Mouse (Mus musculus): Measurements from ENCODE around the gene Srrm4.

DNA sequence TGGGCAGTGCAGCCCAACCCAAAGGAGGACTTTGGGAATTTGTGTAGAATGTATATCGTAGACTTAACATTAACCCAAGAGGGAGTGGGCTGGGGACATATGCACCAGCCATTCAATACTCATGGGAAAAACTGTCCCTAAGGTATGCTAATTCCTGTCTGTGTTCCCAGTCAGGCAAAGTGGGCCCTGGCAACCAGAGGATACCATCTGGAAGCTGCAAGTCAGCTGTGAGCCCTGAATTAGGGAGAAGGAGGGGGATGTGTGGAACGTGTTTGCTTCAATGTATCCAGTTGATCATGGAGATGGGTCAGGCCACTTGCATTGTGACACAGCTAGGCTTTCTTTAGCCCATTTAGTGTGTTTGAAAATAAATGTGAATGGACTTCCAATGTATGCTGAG is 131.6 kb downstream of the Srrm4 start:
- no peak for TF ChIP-seq CTCF (IDR thresholded peaks at IDR 0.05)
- TF ChIP-seq EP300 (IDR thresholded peaks at IDR 0.05) = no peak

All from lung, postnatal 0 days (tissue).